Mouse (Mus musculus) liver, adult 2 months (tissue): ENCODE measurements around the gene Dad1.

Experiments used
- CTCF ChIP-seq: fragments of 200-500 bp; IDR thresholded peaks from 2 replicates; pipeline ENCODE4 v1.5.1; 2011; ENCODE audit warnings: low read depth, low read length, control low read depth
- POLR2A ChIP-seq: fragments of 200-500 bp; IDR thresholded peaks from 2 replicates; pipeline ENCODE4 v1.6.1; 2011; ENCODE audit warnings: low read length, control low read depth; ENCODE audit not compliant: insufficient read depth; ENCODE audit errors: extremely low read depth

DNA sequence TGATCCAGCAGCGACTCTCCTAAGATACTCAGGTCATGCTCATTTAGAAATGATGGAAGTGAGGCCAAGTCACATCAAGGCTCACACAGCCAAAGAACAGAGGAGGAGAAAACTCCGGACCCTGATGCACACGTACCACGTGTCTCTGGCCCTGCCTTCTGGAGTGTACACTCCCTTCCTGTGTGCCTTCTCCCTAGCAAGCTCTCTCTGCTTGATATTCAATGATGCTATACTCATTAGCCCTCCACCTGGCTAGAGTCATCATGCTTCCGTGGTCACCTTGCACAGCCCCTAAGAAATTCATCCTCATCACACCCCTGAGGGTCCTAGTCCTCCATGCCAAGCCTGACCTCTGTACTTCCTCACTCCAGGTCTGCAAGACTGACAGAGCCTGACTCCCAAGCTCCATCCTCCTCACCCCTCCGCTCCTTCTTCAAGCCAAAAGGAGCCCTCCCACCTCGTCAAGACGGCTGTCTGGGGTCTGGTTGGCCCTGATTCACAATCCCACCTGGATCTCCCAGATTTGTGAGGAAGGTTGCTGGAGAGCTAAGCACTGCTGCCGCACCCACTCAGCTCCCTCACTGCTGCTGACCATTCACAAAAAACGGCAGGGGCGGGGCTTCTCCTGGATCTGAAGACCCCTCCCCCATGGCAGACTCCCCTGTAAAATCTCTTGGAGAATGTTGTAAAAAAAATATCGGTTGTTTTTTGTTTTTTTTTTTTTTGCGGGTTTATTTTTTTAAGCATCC, 30.4 kb downstream of the Dad1 start:
- TF ChIP-seq CTCF (no peak), POLR2A (no peak)
